Mouse (Mus musculus) liver, postnatal 0 days (tissue): ENCODE data around the gene Pdf.

Experiments used
- CTCF ChIP-seq: sonication (generic); IDR thresholded peaks from 2 replicates; pipeline ENCODE4 v1.5.1; 2016; ENCODE audit warnings: antibody characterized with exemption, low read depth
- EP300 ChIP-seq: IDR thresholded peaks from 2 replicates; pipeline ENCODE4 v1.6.1; 2016; ENCODE audit warnings: antibody characterized with exemption, low read depth, mild to moderate bottlenecking

DNA sequence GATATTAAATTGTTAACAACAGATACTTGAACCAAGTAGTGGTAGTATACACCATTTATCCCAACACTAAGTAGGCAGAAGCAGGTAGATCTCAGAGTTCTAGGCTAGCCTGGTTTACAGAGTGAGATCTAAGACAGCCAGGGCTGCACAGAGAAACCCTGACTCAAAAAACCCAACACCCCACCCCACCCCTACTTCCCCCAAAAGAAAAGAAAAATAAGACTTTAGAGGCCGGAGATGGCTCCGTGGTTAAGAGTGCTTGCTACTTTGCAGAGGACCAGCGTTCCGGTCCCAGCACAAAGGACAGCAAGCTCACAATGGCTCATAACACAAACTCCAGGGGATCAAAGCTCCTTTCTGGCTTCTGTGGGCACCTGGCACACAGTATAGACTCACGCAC lies 37.6 kb upstream of the Pdf start:
- no peak for TF ChIP-seq CTCF
- TF ChIP-seq EP300 = no peak
